Mouse (Mus musculus) megakaryocyte, adult 5-6 weeks (primary cell): ENCODE results near the gene Idnk. TPM values are rescaled to one million over a fixed set of nuclear protein-coding genes. Genes with fewer than 3 reads are reported as not detected.
"Not testable (repeated sequence)": the region's sequence is repeated elsewhere in the genome, so short reads cannot be mapped to it uniquely, and the experiment has no call there.

Source experiments
- ATAC-seq: 2 replicates; pipeline ENCODE4 v1.8.0; 2016; ENCODE audit warnings: mild to moderate bottlenecking, inconsistent platforms; ENCODE audit not compliant: poor library complexity, severe bottlenecking
- total RNA-seq, 2 experiments: library from RNA; stranded (forward) in 1 of 2; stranded (reverse) in 1 of 2; fragments of 153-499, 151-499 nt in 1 of 2; fragments of 221-1000, 200-1000 nt in 1 of 2; gene quantifications; 2 replicates each; pipeline versions ENCODE4 v1.2.3 to v1.2.4; 2015 to 2017

Idnk gene
- total RNA-seq, 2 experiments from 2014 or later: 38.7 to 52.9 TPM

DNA sequence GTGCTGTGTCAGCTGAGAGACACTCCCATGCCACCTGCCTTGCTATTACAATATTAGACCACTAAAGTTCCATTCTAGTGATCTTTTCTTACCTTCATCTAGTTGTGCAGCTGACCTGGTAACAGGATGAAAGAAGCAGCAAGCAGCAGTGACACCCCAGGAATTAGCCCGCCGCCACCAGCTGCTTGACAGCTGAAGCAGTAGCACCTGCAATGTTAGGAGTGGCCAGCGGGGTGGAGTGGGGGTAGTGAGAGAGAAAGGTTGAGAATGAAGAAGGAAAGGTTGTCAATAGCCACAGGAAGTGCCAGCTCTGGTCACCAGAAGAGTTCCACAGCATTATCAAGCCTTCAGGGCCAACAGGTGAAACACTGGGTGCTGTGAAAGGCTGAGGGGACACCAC, 25.8 kb upstream of the Idnk start:
- no peak for ATAC-seq

DNA sequence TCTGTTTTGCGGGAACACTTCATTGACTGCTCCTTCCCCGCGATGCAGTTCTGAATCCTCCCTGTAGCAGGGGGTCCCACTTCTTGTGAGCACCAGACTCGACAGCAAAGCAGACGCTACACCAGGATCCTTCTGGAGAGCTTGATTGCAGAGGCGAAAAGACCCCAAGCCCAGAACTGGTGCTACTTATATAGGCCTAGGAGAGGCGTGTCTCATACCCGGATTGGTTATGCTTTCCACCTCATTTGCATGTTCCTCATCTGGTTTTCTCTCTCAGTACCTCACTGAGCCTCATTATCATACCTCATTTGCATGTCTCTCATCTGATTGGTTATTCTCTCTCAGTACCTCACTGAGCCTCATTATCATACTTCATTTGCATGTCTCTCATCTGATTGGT, 10.8 kb upstream of the Idnk start:
- not testable (repeated sequence) for ATAC-seq

DNA sequence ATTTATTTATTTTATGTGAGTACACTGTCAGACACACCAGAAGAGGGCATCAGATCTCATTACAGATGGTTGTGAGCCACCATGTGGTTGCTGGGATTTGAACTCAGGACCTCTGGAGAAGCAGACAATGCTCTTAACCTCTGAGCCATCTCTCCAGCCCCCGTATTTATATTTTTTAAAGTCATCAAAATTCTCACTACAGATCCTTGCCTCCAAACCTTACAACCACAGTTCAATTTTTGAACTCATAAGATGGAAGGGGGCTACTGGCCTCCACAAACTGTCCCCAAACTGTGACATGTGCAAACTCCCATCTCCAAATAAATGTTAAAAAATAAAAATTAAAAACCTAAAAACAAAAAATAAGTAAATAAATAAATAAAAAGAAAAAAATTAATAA, 9.7 kb upstream of the Idnk start:
- no peak for ATAC-seq

DNA sequence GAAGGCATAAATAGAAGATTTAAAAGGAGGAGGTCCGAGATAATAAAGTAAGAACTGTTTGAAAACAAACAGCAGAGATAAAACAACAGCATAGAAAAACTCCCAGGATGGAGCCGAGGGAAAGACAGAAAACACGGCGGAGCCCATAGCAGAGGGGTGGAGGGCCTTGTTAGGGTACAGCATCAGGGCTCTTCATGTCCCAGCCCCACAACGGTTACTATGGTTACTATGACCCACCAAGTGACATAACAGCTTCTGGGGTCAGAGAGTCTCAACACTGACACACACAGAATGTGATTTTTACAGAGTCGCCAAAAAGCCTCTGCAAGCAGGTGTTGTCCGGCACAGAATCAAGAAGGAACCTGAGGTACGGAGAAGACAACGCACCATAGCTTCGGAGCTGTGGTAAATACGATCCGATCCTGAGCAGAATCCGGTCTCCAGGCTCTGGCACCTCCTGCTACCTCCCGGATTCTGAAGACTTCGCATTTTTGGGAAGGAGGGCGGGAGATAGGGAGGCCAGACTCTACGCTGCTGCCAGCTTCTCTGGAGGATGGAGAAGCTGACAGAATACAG, 9.1 kb upstream of the Idnk start:
- ATAC-seq: peak; percentile 80

DNA sequence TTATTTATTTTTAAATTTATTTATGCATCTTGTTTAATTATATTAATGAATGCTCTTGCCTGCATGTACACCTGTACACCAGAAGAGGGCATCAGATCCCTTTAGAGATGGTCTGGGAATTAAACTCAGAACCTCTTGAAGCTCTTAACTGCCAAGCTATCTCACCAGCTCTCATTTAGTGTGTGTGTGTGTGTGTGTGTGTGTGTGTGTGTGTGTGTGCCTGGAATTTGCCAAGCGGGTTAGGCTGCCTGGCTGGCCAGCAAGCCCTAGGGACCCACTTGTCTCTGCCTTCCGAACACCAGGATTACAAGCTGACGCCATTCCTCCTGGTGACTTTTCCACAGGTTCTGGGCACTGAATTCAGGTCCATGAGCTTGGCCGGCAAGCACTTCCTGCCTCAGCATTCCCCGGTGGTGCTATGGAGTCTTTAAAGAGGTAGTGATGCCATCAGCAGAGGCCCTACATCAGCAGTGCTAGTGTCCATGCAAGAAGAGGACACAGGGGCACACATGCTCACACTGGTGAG, 8.4 kb upstream of the Idnk start:
- ATAC-seq: peak; percentile 52; the same call in 1 of the 2 replicates

DNA sequence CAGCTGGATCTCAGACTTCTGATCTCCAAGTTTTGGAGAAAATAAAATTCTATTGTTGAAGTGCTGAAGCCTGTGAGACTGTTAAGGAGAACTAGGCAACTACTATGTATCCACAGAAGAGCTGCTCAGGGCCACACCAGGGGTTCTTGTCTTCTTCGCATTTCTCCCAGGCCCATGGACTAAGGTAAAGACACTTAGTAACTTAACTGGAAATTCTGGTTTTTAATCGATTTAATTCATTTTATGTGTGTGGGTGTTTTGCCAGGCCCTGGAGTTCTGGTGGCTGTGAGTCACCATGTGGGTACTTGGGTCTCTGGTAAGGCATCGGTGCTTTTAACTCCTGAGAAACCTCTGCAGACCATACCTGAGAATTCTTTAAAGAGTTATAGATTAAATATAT, 7.8 kb upstream of the Idnk start:
- ATAC-seq: no peak

DNA sequence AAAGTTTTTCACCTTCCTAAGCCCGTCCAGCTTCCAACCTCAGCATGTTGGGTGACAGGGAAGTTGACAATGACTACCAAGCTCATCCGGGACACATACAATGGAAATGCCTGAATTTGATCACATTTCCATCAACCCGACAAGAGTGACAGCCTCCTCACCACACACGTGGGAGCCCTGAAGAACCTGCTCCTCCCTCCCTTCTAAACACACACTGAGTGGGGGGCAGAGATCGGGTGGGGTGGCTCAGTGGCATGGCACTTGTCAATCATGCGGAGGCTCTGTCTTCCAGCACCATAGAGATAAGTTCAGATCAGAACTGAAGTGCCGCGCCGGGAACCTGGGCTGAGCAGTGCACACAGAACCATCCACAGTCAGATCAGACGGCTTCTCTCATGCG, 7.0 kb upstream of the Idnk start:
- no peak for ATAC-seq

DNA sequence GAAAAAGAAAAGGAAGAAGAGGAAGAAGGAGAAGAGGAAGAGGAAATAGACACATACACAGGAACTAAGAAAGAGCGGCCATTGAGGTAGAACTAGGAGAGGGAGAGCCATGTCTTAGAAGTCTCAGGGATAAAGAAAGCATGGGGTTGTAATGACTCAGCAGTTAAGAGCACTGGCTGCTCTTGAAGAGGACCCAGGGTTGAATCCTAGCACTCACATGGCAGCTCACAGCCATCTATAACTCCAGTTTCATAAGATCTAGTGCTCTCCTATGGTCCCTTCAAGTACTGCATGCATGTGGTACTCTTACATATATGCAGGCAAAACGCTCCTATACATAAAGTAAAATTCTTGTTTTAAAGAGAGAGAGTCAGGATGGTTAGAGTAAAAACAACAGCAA, 1.4 kb upstream of the Idnk start:
- ATAC-seq: no peak

DNA sequence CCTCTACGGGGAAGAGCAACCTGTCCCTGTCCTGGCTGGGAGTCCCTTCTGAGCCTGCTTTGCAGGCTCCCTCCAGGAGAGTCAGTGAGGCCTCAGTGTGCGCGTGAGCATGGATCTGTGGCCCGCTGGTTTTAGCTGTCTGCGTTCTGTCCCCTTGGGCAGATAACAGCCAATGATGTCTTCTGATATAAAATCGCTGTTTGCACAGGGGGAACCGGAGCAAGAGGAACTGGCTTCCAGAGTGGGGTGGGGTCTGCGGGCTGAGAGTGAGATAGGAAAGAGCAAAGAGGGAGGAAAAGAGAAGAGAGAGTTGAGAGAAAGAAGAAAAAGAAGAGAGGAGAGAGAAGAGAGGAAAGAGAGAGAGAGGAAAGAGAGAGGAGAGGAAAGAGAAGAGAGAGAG, 413 bp upstream of the Idnk start:
- ATAC-seq: no peak

DNA sequence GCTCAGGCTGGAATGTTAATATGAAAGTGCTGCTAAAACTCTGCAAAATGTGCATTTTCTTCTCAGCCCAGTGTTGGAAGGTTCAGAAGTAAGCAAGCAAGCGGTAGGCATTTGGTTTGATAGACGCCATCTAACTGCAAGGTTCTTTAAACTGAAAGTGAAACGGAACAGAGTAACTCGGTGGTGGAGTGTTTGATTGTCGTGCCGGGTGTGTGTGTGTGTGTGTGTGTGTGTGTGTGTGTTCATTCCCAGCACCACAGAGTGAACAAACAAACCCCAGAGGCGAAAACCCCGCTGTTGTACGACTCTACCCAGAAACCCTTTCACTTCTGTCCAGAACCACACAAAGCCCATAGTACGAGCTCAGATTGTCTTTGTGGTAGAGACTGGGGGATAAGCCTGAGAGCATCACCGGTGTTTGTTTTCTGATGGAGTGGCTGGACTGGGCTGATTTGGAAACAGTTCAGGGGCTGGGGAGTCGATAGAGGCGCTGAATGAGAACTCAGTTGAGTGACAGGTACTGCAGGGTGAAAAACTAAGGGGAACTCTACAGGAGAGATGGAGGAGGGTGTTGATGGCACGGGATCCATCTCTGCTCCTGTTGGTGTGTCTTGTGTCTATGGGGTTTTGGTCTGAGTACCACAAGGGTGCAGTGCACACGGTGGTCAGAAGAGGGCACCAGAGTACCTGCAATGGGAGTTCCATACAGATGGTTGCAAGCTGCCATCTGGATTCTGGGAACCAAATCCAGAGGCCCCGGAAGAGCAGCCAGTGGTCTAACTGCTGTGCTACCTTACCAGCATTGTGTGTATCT, 857 bp downstream of the Idnk start:
- ATAC-seq: peak; percentile 83

DNA sequence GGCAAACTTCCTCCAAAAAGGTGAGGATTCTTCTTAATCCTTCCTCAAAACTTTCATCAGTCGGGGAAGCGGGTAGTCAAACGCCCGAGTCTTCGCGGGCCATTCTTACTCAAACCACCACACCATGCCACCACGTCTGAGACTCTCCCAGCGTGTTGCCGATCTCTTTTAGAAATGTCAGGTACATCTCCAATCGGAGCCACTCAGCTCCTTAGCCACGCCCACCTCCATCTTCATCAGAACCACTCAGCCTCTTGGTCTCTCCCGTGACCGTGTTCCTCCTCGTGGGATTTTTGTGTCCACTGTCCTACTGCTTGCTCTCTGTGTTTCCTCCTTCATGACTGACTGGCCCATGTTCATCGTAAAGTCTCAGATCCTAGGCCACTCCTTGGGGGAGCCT, 3.3 kb downstream of the Idnk start:
- no peak for ATAC-seq

DNA sequence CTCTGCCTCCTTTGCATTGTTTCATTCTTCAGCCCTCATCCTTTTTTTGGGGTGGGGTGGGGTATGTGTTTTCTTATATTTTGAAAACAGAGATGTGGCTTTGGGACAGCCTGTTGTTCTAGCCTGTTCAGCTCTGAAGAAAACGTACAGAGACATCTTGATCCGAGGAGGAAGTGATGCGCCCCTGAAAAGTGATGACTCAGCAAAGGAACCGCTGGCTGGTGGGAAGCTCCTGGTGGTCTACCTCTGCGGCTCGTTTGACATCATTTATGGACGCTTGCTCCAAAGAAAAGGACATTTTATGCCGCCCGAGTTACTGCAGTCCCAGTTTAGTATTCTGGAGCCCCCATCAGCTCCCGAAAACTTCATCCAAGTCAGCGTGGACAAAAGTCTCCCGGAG, 5.9 kb downstream of the Idnk start:
- ATAC-seq: no peak

DNA sequence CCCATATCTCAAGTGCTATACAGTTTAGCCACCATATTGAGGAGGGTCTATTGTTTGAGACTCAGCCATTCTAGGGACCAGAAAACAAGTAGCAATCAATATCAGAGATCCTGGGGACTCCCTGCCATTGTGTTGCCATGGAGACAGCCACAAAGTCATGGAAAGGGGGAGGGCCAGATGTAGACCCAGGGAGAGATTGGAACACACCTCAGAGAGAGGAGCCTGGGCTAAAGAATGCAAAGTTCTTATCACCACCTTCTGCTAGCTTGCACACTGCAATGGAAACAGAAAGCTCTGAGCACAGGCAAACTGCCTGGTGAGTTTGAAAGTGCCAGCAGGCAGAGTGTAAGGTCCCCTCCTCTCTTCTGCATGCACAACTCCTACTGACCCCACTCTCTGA, 10.7 kb downstream of the Idnk start:
- ATAC-seq: no peak

DNA sequence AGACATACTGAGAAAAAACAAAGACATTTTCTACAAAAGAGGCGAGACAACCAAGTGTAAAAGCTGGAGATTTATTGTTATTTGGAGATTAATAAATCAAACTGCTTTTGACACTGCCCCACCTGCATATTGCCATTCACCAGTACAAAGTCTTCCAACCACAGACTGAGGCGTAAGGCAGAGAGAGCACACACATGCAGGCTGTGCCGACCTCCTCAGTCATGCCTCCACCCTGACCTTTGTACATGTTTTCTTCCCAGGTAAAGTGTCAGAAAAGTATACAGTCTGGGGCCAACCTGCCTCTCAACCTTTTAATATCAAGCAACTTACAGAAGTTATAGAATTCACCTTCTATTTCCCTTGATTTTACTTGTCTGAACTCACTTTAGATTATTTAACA, 18.7 kb downstream of the Idnk start:
- no peak for ATAC-seq

DNA sequence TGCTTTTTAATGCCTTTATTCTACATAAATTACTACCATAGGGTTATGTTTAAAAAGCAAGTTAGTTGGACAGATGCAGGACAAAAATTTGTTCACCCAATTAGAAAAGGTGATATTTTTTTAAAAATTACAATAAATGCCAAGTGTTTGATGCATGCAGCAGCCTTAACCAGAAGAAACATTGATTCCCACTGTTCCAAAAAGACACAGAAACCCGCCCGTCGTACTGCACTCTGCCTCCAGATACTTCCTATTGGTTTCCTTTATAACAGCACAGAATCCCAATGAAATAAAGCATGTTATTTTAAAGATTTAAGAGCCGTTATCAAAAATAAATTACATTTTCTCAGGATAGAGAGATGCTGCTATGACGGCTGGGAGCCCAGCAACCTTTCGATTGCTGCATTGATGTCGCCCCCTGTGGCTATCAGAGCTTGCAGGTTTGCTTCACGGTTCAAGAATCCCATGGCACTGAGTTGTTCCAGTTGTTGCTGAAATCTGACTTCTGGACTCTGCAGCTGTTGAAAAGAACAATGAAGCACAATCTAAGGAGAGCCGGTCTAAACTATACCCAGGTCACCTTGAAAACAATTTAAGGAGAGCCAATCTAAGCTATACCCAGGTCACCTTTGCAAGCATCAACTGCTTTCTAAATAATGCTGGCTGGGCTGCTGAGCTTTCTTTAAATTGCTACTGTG, 20.2 kb downstream of the Idnk start:
- ATAC-seq: no peak

DNA sequence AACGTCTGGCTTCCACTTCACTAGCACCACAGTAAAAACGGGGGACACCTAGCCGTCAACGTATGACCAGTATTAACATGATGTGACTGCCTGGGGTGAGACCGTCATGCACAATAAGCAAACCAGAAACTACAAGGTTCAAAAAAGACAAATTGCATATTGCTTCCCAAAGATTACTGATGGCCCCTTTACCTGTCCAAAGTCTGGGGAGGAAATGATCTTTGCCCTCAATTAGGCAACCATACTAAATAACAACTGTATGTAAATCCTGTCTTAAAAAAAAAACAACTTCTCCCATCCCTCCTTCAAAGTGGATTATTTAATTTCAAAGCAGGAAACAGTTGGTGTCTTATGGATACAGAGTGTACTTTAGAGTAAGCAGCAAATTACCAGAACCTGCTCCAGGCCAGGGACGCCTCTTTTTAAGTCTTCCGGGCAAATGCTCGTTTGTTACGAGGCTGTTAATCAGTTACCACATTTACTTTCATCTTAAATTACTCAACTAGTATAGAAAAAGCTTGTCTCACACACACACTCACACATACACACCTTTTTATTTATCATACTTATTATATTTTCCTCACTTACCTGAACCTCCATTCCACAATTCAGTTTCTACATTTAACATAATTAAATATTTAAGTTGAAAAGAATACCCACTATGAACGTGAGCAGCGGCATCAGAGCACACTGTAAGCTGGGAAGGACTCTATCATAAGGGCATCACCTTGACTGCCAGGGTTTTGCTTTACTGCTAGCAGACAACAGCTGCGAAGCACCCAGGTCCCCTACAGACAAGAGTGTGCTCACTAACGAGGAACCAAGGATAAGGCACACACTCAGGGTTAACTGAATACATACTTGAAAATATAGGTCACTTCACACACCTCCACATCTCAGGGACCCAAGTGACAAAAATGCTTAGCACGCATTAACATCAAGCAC, 24.4 kb downstream of the Idnk start:
- no peak for ATAC-seq

DNA sequence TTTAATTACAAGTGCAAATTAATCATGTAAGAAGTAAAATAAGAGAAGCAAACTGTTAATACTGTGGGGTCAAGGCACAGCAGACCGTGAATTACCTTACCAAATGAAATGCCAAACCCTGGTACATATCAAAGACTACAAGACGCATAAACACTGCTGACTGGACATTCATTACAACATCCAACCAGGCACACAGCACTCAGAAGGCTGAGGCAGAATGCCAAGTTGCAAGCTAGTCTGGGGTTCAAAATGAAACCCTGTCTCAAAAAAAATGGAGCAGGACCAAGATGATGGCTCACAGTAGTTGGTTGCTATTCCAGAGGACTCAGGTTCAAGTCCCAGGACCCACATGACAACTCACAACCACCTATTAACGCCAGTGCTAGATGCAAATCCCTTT, 26.7 kb downstream of the Idnk start:
- no peak for ATAC-seq

DNA sequence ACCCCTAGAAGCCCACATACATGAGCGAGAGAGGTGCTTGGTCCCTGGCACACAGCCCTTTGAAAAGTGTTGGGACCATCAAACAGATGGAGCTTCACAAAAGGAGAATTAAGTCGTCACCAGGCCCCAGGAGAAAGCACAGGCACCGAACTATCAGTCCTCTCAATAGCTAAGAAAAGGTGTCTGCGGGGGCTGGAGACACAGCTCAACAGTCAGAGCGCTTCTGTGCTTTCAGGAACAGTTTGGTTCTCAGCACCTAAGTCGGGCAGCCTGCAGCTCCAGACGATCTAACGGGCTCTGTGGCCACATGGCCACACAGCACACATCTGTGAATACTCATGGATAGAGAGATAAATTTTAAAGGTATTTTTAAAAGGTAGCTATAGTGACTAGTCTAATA, 28.8 kb downstream of the Idnk start:
- no peak for ATAC-seq

DNA sequence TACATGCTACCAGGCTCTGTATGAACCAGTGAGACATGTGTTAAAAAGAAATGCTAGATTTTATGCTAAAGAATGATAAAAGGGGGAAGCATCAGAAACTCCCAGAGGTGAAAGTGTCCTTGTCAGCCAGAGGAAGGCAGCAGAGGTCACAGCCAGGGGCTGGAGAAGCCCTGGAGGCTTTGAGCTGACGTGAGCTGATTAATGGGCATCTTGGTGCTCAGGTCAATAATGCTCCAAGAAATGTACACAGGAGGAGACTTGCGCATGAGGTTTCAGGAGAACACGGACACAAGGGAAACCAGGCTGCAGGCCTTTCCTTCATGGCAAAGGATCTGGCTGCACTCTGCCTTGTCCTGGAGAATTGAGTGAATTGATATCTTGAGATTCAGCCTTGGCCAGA, 30.3 kb downstream of the Idnk start:
- no peak for ATAC-seq

DNA sequence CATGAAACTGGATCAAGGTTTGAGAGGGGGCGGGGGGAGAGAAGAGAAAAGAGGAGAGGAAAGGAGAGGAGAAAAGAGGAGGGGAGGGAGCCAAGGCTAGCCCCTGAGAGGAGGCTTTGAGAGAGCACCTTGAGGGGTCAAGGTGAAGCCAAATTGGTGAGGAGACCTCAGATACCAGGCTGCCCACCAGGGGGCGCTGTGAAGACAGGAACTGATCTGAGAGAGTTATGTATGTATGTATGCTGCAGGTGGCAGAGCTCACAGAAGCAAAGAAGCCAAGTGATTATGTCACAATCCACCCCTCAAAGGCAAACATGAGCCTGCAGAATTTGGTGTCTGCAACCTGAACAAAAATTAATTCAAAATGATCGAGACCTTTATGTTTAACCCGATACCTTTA, 31.0 kb downstream of the Idnk start:
- ATAC-seq: peak; percentile 98

DNA sequence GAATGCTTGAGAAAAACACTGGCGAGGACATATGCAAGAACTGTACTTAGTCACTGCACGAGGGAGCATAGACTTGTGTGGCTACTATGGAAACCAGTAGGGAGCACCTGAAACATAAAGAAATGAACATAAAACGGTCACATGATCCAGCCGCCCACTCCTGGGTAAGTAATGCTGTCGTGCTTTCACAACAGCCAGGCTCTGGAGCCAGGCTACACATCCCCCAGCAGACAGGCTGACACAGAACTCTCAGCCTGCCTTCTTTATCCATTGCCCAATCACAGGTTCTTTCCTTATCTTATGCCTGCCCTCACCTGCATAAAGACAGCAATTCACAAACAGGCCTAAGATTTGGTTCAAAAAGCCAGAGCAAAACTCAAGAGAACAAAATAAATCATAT, 32.0 kb downstream of the Idnk start:
- no peak for ATAC-seq
